Comparison of ENCODE assay signal across 11 mouse cellular contexts in the genomic region with DNA sequence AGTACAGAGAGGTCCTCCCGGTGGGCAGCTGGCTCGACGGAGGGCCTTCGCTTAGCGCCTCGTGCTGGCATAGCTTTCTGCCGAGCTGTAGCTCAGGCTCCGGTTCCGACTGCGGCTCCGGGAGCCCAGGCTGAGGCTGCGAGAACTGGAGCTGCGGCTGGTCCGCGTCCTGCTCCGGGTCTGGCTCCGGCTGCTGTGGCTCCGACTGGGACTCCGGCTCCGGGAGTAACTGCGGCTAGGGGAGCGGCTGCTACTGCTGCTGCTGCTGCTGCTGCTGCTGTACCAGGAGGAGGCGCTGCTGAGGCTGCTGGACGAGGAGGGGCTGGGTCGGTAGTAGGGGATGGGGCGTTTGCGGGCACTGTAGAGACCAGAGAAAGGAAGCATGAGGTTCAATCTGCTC. TPM values are rescaled to one million over a fixed set of nuclear protein-coding genes. Genes with fewer than 3 reads are reported as not detected.
DNase-seq lines count a peak whose midpoint lies in the region; ATAC-seq and TF ChIP-seq lines count a peak whose summit lies in the region.
"Had no signal": no experiment of that assay in that cellular context is flagged by ENCODE, and none has a peak within 500 bp of the region (broad histone marks: within the 10 kb centered on the region; RNA-seq: fewer than 3 reads in every experiment).

No protein-coding gene starts in this region.

- H3K4me2 ChIP-seq in hindbrain, embryonic 16.5 days (ENCODE audit: low read length) = no peak overlapping the region
- no peak overlapping the region for H3K4me2 ChIP-seq in midbrain, embryonic 13.5 days (replicated peaks)
- H3K4me2 ChIP-seq in midbrain, embryonic 14.5 days (ENCODE audit: low read length) = no peak overlapping the region
- H3K4me2 ChIP-seq in liver, postnatal 0 days (ENCODE audit: low read depth, low read length) = peak overlapping the region; percentile 55
- H3K4me2 ChIP-seq: limb, embryonic 12.5 days had no signal

- no peak for ATAC-seq in hindbrain, embryonic 16.5 days
- no peak for ATAC-seq in midbrain, embryonic 13.5 days
- ATAC-seq in midbrain, embryonic 14.5 days (ENCODE audit: low FRiP score, low TSS enrichment) = no peak
- ATAC-seq in liver, postnatal 0 days = no peak

- peaks cover 42% of the 10 kb centered on the region for H3K4me1 ChIP-seq in hindbrain, embryonic 10.5 days (replicated peaks)
- peaks cover 11% of the 10 kb centered on the region for H3K4me1 ChIP-seq in hindbrain, embryonic 16.5 days (ENCODE audit: control insufficient read depth, insufficient read depth, low read depth, low read length)
- peaks cover 30% of the 10 kb centered on the region for H3K4me1 ChIP-seq in midbrain, embryonic 13.5 days (replicated peaks)
- H3K4me1 ChIP-seq in midbrain, embryonic 14.5 days (ENCODE audit: control insufficient read depth, insufficient read depth, low read length) = 0 out of 2 replicates have a peak, but pooled peaks cover 12% of the 10 kb centered on the region
- H3K4me1 ChIP-seq in liver, postnatal 0 days (ENCODE audit: insufficient read depth) = peaks cover 2% of the 10 kb centered on the region; the same call in 1 of the 2 replicates

- H3K9me3 ChIP-seq in hindbrain, embryonic 10.5 days = no peaks in the 10 kb centered on the region
- no peaks in the 10 kb centered on the region for H3K9me3 ChIP-seq in hindbrain, embryonic 16.5 days (ENCODE audit: control insufficient read depth, low read length)
- no peaks in the 10 kb centered on the region for H3K9me3 ChIP-seq in midbrain, embryonic 13.5 days
- no peaks in the 10 kb centered on the region for H3K9me3 ChIP-seq in midbrain, embryonic 14.5 days (ENCODE audit: control insufficient read depth, low read length)
- H3K9me3 ChIP-seq in liver, postnatal 0 days (ENCODE audit: low read length) = no peaks in the 10 kb centered on the region
- H3K9me3 ChIP-seq: limb, embryonic 12.5 days had no signal

- H3K4me3 ChIP-seq in hindbrain, embryonic 10.5 days = no peak overlapping the region
- H3K4me3 ChIP-seq in hindbrain, embryonic 16.5 days (ENCODE audit: low read length) = no peak overlapping the region
- no peak overlapping the region for H3K4me3 ChIP-seq in midbrain, embryonic 13.5 days (replicated peaks)
- no peak overlapping the region for H3K4me3 ChIP-seq in midbrain, embryonic 14.5 days (replicated peaks; ENCODE audit: low read depth, low read length)
- H3K4me3 ChIP-seq in liver, postnatal 0 days (ENCODE audit: low read depth, low read length) = peak overlapping the region; percentile 14; the same call in 1 of the 2 replicates
- H3K4me3 ChIP-seq: limb, embryonic 12.5 days; myocyte had no signal

- TF ChIP-seq CTCF in liver, postnatal 0 days (IDR thresholded peaks at IDR 0.05; ENCODE audit: low read depth) = peak; percentile 68

- no peak for TF ChIP-seq EP300 in liver, postnatal 0 days (IDR thresholded peaks at IDR 0.05; ENCODE audit: low read depth)

- 58% methylated on average over 27 of the region's 27 CpGs for WGBS in hindbrain, embryonic 10.5 days
- 65% methylated on average over 27 of the region's 27 CpGs for WGBS in hindbrain, embryonic 16.5 days
- WGBS in midbrain, embryonic 13.5 days = 63% methylated on average over 27 of the region's 27 CpGs
- 64% methylated on average over 27 of the region's 27 CpGs for WGBS in midbrain, embryonic 14.5 days
- 56% methylated on average over 24 of the region's 27 CpGs for WGBS in liver, postnatal 0 days (ENCODE audit: insufficient replicate concordance)

- peaks cover 44% of the 10 kb centered on the region for H3K27me3 ChIP-seq in hindbrain, embryonic 10.5 days (ENCODE audit: insufficient read depth, poor library complexity, severe bottlenecking)
- no peaks in the 10 kb centered on the region for H3K27me3 ChIP-seq in hindbrain, embryonic 16.5 days (replicated peaks; ENCODE audit: control insufficient read depth, insufficient read depth, low read length)
- no peaks in the 10 kb centered on the region for H3K27me3 ChIP-seq in midbrain, embryonic 13.5 days
- no peaks in the 10 kb centered on the region for H3K27me3 ChIP-seq in midbrain, embryonic 14.5 days (ENCODE audit: control insufficient read depth, insufficient read depth, low read length)
- H3K27me3 ChIP-seq in liver, postnatal 0 days (ENCODE audit: insufficient read depth, low read length) = no peaks in the 10 kb centered on the region

- peak; percentile 40 for DNase-seq in hindbrain, embryonic 10.5 days (ENCODE audit: low spot score)
- no peak for DNase-seq in midbrain, embryonic 14.5 days
- peak; percentile 43 for DNase-seq in cerebellum, adult 9-10 months
- DNase-seq in liver, postnatal 0 days = peak; percentile 58
- DNase-seq in ovary, postnatal 36 days (ENCODE audit: low spot score) = no peak
- no peak for DNase-seq in natural killer cell, adult 2 months (ENCODE audit: low spot score in 2 of 2)

- peaks cover 56% of the 10 kb centered on the region for H3K36me3 ChIP-seq in hindbrain, embryonic 10.5 days
- no peaks in the 10 kb centered on the region; the same call in 1 of the 2 replicates for H3K36me3 ChIP-seq in hindbrain, embryonic 16.5 days (ENCODE audit: control insufficient read depth, insufficient read depth, low read length)
- peaks cover 42% of the 10 kb centered on the region for H3K36me3 ChIP-seq in midbrain, embryonic 13.5 days
- H3K36me3 ChIP-seq in midbrain, embryonic 14.5 days (ENCODE audit: control insufficient read depth, insufficient read depth, low read length) = peaks cover 27% of the 10 kb centered on the region
- H3K36me3 ChIP-seq in liver, postnatal 0 days (replicated peaks; ENCODE audit: insufficient read depth, low read length) = no peaks in the 10 kb centered on the region
- H3K36me3 ChIP-seq: G1E; limb, embryonic 12.5 days had no signal

- no peak overlapping the region for H3K27ac ChIP-seq in hindbrain, embryonic 10.5 days
- H3K27ac ChIP-seq in hindbrain, embryonic 16.5 days (ENCODE audit: low read depth, low read length) = no peak overlapping the region; the same call in 1 of the 2 replicates
- 0 out of 2 replicates have a peak overlapping the region, but pooled peaks have one; percentile 3 for H3K27ac ChIP-seq in midbrain, embryonic 13.5 days
- no peak overlapping the region for H3K27ac ChIP-seq in midbrain, embryonic 14.5 days (replicated peaks; ENCODE audit: low read depth, low read length)
- H3K27ac ChIP-seq in liver, postnatal 0 days (ENCODE audit: low read depth) = peak overlapping the region; percentile 87
- H3K27ac ChIP-seq: limb, embryonic 12.5 days had no signal

- H3K9ac ChIP-seq in hindbrain, embryonic 16.5 days (ENCODE audit: low read depth, low read length) = no peak overlapping the region
- no peak overlapping the region for H3K9ac ChIP-seq in midbrain, embryonic 13.5 days (replicated peaks)
- H3K9ac ChIP-seq in midbrain, embryonic 14.5 days (replicated peaks; ENCODE audit: low read length) = no peak overlapping the region
- peak overlapping the region; percentile 46; the same call in 1 of the 2 replicates for H3K9ac ChIP-seq in liver, postnatal 0 days (replicated peaks)
- H3K9ac ChIP-seq: limb, embryonic 12.5 days had no signal

RNA-seq across cellular contexts. Expression of a gene that starts 21.9 kb away (rescaled TPM):
- 7.3 and 9.7 TPM in 2 replicates for polyA plus RNA-seq in hindbrain, embryonic 10.5 days (2016; fragmentation: Nextera tagmentation; extraction: Ambion mirVana)
- 8.9 and 9.4 TPM in 2 replicates for polyA plus RNA-seq in hindbrain, embryonic 16.5 days (2015; fragmentation: Nextera tagmentation; extraction: Ambion mirVana)
- polyA plus RNA-seq in midbrain, embryonic 13.5 days (2015; fragmentation: Nextera tagmentation; extraction: Ambion mirVana) = 2.9 and 4.3 TPM in 2 replicates
- polyA plus RNA-seq in midbrain, embryonic 14.5 days (2014; fragmentation: Nextera tagmentation; extraction: Ambion mirVana) = 1.9 and 3.7 TPM in 2 replicates
- polyA plus RNA-seq in liver, postnatal 0 days (2015; fragmentation: Nextera tagmentation; extraction: Ambion mirVana) = 9.1 and 10.6 TPM in 2 replicates
- polyA plus RNA-seq: G1E had no signal

Comparison
In these comparisons a context has a peak if more than half of its experiments do, and no peak if none do; other contexts are left out.
1. H3K27ac ChIP-seq: peak in midbrain, embryonic 13.5 days (single experiment) and liver, postnatal 0 days (single experiment); none in hindbrain, embryonic 10.5 days (single experiment), hindbrain, embryonic 16.5 days (single experiment) and midbrain, embryonic 14.5 days (single experiment).
2. DNase-seq: peak in hindbrain, embryonic 10.5 days (single experiment), cerebellum, adult 9-10 months (single experiment) and liver, postnatal 0 days (single experiment); none in midbrain, embryonic 14.5 days (single experiment), ovary, postnatal 36 days (single experiment) and natural killer cell, adult 2 months (0 of 2).